Mouse (Mus musculus) T-cell, adult 2 months (primary cell): ENCODE data around the gene Prss57.

Source experiments
- DNase-seq: peaks from one replicate; pipeline ENCODE4 v3.0.0; 2022; ENCODE audit warnings: low spot score

Prss57 gene

DNA sequence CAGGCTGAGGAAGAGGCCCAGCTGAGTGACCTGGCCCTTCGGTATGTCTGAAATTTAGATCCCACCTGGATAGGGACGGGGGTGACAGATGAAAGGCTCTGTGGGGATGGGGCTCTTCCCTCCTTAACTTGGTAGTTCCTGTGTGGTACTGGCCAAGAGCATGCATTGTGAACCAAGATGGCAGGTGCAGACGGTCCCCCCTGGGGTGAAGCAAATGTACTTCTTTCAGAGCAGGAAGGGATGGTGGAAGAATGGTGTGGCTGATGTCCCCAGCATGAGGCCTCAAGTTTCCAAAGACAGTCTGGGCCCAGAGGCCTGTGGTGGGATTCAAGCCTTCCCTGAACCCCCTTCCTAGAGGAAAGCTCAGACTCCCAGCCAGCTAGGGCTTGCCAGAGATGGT, 34.9 kb downstream of the Prss57 start:
- no peak for DNase-seq

DNA sequence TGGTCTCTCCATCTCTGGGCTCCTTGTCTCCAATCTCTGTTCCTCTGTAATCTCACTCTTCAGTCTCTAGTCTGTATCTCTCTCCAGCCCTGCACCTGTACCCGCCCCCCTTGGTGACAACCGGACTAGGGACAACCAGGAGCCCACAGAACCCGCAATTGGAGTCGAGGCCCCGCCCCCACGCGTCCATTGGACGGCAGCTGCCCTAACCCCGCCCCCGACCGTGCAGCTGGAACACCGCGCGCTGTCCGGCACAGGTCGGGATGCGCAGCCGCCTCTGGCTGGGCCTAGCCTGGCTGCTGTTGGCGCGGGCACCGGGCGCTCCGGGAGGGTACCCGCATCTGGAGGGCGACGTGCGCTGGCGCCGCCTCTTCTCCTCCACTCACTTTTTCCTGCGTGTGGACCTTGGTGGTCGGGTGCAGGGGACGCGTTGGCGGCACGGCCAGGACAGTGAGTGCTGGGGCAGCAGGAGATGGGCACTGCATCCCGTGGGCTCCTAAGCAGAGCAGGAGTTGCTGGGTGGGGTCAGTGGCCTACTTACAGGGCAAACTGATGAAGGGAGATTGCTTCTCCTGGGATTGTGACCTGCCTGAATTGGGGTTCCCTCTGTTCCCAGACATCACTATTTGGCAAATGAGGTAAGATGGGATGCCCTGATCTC, 35.8 kb downstream of the Prss57 start, which contains the start of gene Fgf22:
TSS of gene Fgf22 (plus strand) at position 221 of the 661 bp plus-strand sequence.
- no peak for DNase-seq

DNA sequence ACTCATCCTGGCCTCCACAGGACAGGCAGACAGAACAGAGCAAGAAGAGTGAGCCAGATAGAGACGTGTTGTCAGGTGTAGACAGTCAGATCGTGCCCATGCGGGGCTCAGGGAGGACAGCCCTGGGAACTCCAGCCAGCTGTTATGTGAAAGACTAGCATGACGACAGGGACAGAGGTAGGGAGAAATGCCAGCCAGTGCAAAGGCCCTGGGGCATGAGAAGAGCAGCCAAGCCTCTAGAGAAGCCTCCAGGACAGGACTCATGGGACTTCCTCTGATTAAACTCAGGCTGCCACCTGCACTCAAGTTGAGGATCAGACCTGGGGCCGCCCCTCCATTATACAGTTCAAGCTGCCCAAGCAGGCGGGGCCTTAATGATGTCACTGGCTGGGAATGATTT, 42.3 kb downstream of the Prss57 start:
- no peak for DNase-seq

DNA sequence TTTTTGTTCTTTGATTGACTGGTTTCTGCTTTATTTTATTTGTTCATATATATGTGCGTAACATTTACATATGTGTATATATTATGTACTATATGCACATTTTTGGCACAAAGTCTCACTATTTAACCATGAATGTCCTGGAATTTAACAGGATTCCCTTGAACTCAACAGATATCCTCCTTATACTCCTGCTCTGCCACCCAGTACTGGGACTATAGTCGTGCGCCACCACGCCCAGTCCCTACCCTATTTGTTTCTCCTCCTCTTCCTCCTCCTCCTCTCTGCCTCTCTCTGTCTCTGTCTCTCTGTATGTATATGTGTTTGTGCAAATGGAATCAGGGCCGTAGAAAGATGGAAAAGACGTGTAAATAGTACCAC, 44.0 kb downstream of the Prss57 start:
- no peak for DNase-seq

DNA sequence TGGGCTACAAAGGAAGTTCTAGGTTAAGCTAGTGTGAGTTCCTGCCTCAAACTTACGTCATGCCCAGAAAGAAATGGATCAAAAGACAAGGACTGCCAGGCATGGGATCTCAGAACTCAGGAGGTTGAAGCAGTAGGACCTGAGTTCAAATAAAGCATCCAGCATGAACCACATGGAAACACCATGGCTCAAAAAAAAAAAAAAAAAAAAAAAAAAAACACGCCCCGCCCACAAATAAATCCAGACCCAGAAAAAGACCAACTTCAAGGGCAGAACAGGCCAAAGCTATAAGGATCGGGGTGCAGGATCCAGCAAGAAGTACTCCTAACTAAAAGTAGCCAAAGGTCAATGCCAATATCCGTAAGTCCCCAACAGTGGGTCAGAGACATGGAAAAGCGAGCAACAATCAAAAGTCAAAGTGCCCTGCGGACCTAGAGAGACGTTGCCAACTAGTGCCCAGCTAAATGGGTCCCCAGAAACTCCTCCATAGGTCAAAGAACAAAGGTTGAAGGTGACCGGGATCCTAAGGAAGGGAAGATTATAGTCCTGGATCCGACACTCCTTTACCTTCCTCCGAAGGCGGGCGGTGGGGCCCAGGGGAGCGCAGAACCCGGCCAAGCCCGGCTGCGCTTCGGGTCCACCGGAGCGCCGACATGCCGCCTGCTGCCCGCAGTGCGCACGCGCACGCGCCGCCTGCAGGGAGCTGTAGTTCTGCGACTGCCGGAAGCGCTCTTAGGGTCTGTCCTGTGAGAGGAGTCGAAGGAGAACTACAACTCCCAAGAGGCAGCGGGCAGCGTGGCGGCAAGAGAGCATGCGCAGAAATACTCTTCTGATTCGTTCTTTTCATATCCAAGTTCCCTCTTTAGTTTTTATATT, 44.6 kb downstream of the Prss57 start, which contains the start of gene Polrmt:
TSS of gene Polrmt (minus strand) at position 684 of the 876 bp plus-strand sequence.
- peak; percentile 97 for DNase-seq

DNA sequence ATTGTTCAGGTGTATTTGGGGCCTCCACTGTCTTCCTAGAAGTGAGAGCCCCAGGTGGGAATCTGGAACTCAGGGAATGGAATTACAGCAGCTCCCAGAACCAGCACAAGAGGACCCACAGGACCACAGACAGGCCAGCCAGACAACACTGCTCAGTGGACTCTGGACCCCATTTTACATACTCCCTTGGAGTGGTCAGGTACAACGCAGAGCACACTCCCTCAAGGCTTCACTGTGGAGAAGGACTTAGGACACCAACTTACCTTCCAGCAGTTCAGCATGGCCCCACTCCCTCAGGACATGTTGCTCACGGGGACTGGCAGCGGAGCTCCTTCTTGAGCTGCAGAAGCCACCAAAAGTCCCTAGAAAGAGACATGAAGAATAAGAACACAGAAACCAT, 45.4 kb downstream of the Prss57 start:
- no peak for DNase-seq

DNA sequence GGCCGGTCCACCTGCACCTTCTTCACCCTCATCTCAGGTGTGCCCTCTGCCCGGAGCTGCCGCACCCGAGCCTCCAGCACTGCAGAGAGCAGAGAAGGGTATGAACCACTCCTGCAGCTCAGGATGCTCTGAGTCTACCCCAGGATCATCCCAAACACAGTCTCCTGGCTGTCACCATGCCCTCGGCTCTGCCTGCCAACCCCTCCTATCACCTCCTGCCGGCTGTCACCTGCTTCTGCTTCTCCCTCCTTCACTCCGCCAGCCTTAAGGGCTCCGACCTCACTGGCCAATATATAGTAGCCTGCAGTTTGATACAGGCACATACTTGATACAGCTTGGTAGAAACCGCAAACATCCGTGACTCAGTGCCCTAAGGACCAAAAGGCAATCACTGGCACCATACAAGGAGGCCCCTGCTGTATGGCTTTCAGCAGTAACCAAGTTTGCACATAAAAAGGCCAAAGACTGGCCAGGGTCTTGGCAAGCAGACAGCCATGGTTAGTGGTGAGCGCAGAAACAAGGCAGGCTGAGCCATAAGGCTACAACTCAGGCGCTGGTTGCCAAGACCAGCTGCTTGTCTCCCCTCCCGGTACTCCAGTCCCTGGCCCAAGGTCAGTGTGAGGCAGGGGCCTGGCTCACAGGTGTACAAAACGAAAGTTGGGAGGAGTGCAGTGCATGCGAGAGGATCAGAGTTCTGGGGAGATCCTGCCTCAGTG, 47.0 kb downstream of the Prss57 start:
- DNase-seq, result no peak

DNA sequence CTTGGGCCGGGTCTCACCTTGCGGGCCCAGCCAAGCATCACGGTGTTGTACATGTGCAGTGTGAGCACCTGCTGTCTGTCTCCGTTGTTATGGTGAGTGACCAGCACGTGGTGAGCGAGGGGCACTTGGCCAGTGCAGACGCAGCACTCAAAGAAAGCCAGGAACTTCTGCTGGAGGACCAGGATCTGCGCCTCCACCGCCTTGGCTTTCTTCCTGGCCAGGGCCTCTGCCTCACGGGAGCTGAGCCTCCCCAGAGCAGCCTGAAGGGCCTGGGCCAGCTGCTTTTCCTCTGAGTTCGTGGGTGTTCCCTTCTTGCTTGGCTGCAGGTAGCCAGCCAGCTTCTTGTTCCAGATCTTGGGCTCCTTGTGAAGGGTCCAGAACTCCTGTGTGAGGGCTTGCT, 47.6 kb downstream of the Prss57 start:
- no peak for DNase-seq

DNA sequence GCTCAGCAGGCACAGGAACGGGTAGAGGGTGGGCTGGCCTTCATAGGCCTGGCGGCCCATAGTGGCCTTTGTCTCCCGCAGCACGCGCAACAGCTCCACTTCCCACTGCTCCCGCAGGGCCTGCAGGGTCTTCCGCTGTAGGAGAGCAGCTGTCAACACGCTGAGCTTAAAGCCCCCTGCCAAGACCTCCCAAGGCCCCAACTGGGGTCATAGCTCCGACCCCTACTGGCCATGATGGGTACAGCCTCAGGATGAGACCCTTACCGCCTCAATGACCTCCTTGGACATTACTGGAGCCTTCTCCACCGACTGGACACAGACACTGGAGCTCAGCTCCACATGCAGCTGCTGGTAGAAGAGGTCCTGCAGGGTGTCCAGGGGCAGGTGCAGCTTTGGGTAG, 49.9 kb downstream of the Prss57 start:
- DNase-seq, result no peak

DNA sequence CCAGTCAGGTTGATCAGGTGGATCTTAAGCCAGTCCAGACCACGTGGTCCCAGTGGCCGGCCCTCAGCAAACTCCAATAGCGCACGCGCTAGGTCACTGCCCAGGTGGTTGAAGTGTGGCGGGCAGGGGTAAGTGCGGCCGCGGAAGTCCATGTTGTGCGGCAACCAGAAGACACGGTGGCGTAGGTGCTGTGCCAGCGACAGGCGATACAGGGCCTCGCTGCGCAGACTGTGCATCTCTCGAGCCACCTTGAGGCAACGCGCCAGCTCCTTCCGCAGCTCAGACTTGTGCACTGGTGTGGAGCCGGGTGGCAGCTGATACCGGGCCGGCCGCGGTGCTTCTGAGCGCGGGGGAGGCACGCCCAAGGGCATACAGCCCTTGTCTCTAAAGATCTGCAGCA, 51.5 kb downstream of the Prss57 start:
- DNase-seq, result no peak

DNA sequence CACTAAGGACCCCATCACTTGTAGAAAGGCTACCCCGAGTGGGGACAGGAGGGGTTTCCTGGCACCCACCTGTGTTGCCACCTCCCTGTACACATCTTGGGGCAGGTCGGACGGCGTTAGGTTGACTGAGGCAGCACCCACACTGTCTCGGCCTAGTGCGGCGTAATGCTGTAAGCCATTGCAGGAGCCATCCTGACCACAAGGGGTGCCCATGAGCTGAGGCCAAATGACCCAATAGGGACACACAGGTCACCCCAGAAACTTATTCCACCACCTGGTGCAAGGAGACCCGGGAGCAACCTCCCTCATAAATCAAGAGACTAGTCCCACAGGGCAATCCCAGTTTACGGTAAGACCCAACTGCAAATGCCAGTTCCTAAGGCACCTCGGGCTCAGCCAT, 52.5 kb downstream of the Prss57 start:
- DNase-seq, result no peak

DNA sequence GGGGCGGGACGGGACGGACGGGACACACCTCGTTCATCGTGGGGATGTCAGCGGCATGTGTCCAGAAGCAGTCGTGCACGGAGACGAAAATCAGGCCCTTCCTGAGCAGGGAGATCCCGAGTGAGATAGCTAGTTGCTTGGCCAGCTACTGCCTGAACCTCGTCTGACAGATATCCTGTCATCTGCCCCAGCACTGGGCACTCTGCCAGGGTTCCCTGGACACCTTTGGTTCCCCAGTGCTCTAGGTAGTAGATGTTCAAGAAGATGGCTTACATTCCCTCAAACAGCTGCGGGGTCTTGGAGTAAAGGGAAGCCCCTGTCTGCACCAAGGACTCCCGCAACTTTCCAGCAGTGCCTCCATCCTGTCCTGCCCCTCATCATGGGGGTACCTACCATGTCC, 54.1 kb downstream of the Prss57 start:
- DNase-seq, result no peak

DNA sequence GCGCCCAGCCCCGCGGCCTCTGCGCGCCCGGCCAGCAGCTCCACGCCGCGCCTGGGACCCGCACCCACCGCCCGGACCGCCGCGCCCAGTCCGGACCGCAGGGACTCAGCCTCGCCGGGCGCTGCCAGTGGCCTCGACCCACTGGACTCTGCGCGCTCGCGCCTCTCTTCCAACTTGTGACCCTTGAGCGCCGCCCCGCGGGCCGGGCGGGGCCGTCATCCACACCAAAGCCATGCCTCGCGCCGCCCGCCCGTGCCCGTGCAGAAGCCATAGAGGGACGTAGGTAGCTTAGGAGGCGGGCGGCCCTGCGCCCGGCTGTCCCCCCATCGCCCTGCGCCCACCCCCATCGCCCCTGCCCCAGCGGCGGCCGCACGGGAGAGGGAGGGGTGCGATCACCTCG, 55.4 kb downstream of the Prss57 start:
- DNase-seq, result no peak

DNA sequence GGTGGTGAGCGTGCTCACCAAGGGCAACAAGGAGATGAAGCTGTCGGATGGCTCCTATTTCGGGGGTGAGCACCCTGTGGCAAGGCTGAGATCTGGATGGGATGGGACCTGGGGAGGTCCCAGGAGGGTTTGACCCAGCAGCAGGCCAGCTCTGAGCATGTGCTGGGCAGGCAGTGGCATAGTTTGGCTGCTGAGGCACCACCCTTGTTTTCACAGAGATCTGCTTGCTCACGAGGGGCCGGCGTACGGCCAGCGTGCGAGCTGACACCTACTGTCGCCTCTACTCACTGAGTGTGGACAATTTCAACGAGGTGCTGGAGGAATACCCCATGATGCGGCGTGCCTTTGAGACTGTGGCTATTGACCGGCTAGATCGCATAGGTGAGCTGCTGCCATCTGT, 56.9 kb downstream of the Prss57 start:
- DNase-seq, result no peak

DNA sequence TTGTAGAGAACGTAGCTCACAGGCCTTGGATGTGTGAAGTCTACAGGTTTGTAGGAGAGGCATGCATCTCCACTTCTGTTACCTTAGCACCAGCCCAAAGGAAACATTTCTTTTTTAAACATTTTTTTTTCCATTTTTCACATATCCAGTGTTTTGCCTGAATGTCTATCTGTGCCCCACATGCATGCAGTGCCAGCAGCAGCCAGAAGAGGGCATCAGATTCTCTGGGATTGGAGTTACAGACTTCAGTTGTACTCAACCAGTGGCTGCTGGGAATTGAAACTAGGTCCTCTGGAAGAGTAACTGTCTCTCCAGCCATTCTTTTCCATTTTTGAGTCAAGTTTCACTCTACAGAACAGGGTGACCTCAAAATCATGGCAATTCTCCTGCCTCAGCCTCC, 58.3 kb downstream of the Prss57 start:
- peak; percentile 28 for DNase-seq
